Mouse (Mus musculus) MEL (cell line): ENCODE data around the gene Farp1. TPM values are rescaled to one million over a fixed set of nuclear protein-coding genes. Genes with fewer than 3 reads are reported as not detected.

Source experiments
- DNase-seq: peaks from one replicate; pipeline ENCODE4 v3.0.0; 2011; ENCODE audit warnings: low read depth, low spot score
- H3K27ac ChIP-seq: 2 replicates; pipeline ENCODE4 v1.5.1; 2012; ENCODE audit warnings: low read depth, mild to moderate bottlenecking, control low read depth, low read length, moderate library complexity; ENCODE audit not compliant: control insufficient read depth
- H3K27me3 ChIP-seq, 2 experiments: fragments of 150-350 bp in 1 of 2; sonication (generic) in 1 of 2; 2 replicates each; pipeline ENCODE4 v1.6.1; 2012; ENCODE audit warnings: low read length in 2 of 2, mild to moderate bottlenecking in 2 of 2, improper control_type of control experiment in 1 of 2, moderate library complexity in 1 of 2; ENCODE audit not compliant: insufficient read depth in 2 of 2, control insufficient read depth in 1 of 2
- H3K36me3 ChIP-seq, 2 experiments: 2 replicates each; pipeline ENCODE4 v1.6.1; 2012 to 2014; ENCODE audit warnings: low read length in 2 of 2, improper control_type of control experiment in 1 of 2, inconsistent platforms in 1 of 2, mild to moderate bottlenecking in 1 of 2; ENCODE audit not compliant: insufficient read depth in 2 of 2, control insufficient read depth in 1 of 2
- H3K4me1 ChIP-seq, 2 experiments: fragments of 150-350 bp in 1 of 2; sonication (generic) in 1 of 2; 2 replicates each; pipeline ENCODE4 v1.6.1; 2012; ENCODE audit warnings: low read length in 2 of 2, improper control_type of control experiment in 1 of 2, mild to moderate bottlenecking in 1 of 2; ENCODE audit not compliant: insufficient read depth in 2 of 2, control insufficient read depth in 1 of 2
- H3K4me3 ChIP-seq, 2 experiments: fragments of 150-350 bp in 1 of 2; sonication (generic) in 1 of 2; 2 replicates each; pipeline ENCODE4 v1.5.1; 2012; ENCODE audit warnings: low read depth in 2 of 2, low read length in 2 of 2, mild to moderate bottlenecking in 2 of 2, moderate library complexity in 2 of 2, control low read depth in 1 of 2, improper control_type of control experiment in 1 of 2; ENCODE audit not compliant: control insufficient read depth in 1 of 2, insufficient read depth in 1 of 2
- H3K79me2 ChIP-seq: 2 replicates; pipeline ENCODE4 v1.6.1; 2012; ENCODE audit warnings: mild to moderate bottlenecking, low read length, moderate library complexity; ENCODE audit not compliant: control insufficient read depth, poor library complexity, insufficient read depth
- H3K9ac ChIP-seq: 2 replicates; pipeline ENCODE4 v1.6.1; 2012; ENCODE audit warnings: low read depth, mild to moderate bottlenecking, control low read depth, low read length, moderate library complexity; ENCODE audit not compliant: control insufficient read depth, poor library complexity, severe bottlenecking
- H3K9me3 ChIP-seq: fragments of 150-350 bp; sonication (generic); replicated peaks from 2 replicates; pipeline ENCODE4 v1.6.1; 2012; ENCODE audit warnings: mild to moderate bottlenecking, low read length, improper control_type of control experiment, moderate library complexity; ENCODE audit not compliant: insufficient read depth
- BHLHE40 ChIP-seq: IDR thresholded peaks from 2 replicates; pipeline ENCODE4 v1.6.1; 2012; ENCODE audit warnings: low read depth, mild to moderate bottlenecking, inconsistent platforms, low read length, improper control_type of control experiment, borderline replicate concordance
- CHD1 ChIP-seq: IDR thresholded peaks from 2 replicates; pipeline ENCODE4 v1.6.1; 2012; ENCODE audit warnings: low read depth, mild to moderate bottlenecking, inconsistent platforms, low read length, improper control_type of control experiment
- CHD2 ChIP-seq: IDR thresholded peaks from 2 replicates; pipeline ENCODE4 v1.6.1; 2011; ENCODE audit warnings: low read length, improper control_type of control experiment
- CTCF ChIP-seq, 3 experiments: IDR thresholded peaks in 2 of 3; conservative IDR thresholded peaks in 1 of 3; 2 replicates each; pipeline ENCODE4 v1.5.1; 2011 to 2012; ENCODE audit warnings: low read length in 3 of 3, low read depth in 2 of 3, mild to moderate bottlenecking in 2 of 3, improper control_type of control experiment in 1 of 3, inconsistent platforms in 1 of 3, mixed read lengths in 1 of 3, moderate library complexity in 1 of 3; ENCODE audit not compliant: control insufficient read depth in 1 of 3, insufficient read depth in 1 of 3, poor library complexity in 1 of 3, severe bottlenecking in 1 of 3
- ELF1 ChIP-seq: IDR thresholded peaks from 2 replicates; pipeline ENCODE4 v1.6.1; 2014; ENCODE audit warnings: low read depth, mild to moderate bottlenecking, inconsistent platforms, low read length, improper control_type of control experiment, moderate library complexity
- GABPA ChIP-seq: IDR thresholded peaks from 2 replicates; pipeline ENCODE4 v1.6.1; 2012; ENCODE audit warnings: low read depth, mild to moderate bottlenecking, inconsistent platforms, low read length, improper control_type of control experiment, moderate library complexity
- GATA1 ChIP-seq: IDR thresholded peaks from 2 replicates; pipeline ENCODE4 v1.6.1; 2011; ENCODE audit warnings: low read depth, low read length, improper control_type of control experiment
- HCFC1 ChIP-seq: IDR thresholded peaks from 2 replicates; pipeline ENCODE4 v1.6.1; 2012; ENCODE audit warnings: low read depth, mild to moderate bottlenecking, inconsistent platforms, low read length, improper control_type of control experiment, moderate library complexity
- JUND ChIP-seq: IDR thresholded peaks from 2 replicates; pipeline ENCODE4 v1.6.1; 2011; ENCODE audit warnings: low read depth, mild to moderate bottlenecking, improper control_type of control experiment, low read length
- KAT2A ChIP-seq: conservative IDR thresholded peaks from 2 replicates; pipeline ENCODE4 v1.6.1; 2012; ENCODE audit warnings: low read depth, low read length, improper control_type of control experiment, inconsistent platforms
- MAZ ChIP-seq: IDR thresholded peaks from 2 replicates; pipeline ENCODE4 v1.6.1; 2012; ENCODE audit warnings: low read depth, mild to moderate bottlenecking, inconsistent platforms, low read length, improper control_type of control experiment
- MEF2A ChIP-seq: IDR thresholded peaks from 2 replicates; pipeline ENCODE4 v1.6.1; 2014; ENCODE audit warnings: low read depth, mild to moderate bottlenecking, inconsistent platforms, low read length, improper control_type of control experiment; ENCODE audit not compliant: poor library complexity, insufficient replicate concordance, severe bottlenecking; ENCODE audit errors: extremely low read depth
- MXI1 ChIP-seq: IDR thresholded peaks from 2 replicates; pipeline ENCODE4 v1.6.1; 2011; ENCODE audit warnings: mild to moderate bottlenecking, low read depth, low read length, improper control_type of control experiment
- MYB ChIP-seq: IDR thresholded peaks from 2 replicates; pipeline ENCODE4 v1.6.1; 2011; ENCODE audit warnings: mild to moderate bottlenecking, low read depth, low read length, improper control_type of control experiment
- NELFE ChIP-seq: IDR thresholded peaks from 2 replicates; pipeline ENCODE4 v1.6.1; 2011; ENCODE audit warnings: low read depth, low read length, improper control_type of control experiment
- NRF1 ChIP-seq: IDR thresholded peaks from 2 replicates; pipeline ENCODE4 v1.6.1; 2014; ENCODE audit warnings: low read depth, mild to moderate bottlenecking, inconsistent platforms, low read length, improper control_type of control experiment, moderate library complexity; ENCODE audit not compliant: poor library complexity, insufficient read depth, severe bottlenecking
- POLR2A ChIP-seq, 2 experiments: IDR thresholded peaks; 2 replicates each; pipeline ENCODE4 v1.6.1; 2011 to 2012; ENCODE audit warnings: low read length in 2 of 2, mild to moderate bottlenecking in 2 of 2, control low read depth in 1 of 2, improper control_type of control experiment in 1 of 2, low read depth in 1 of 2, moderate library complexity in 1 of 2; ENCODE audit not compliant: control insufficient read depth in 1 of 2, insufficient read depth in 1 of 2, poor library complexity in 1 of 2
- POLR2AphosphoS2 ChIP-seq: IDR thresholded peaks from 2 replicates; pipeline ENCODE4 v1.6.1; 2011; ENCODE audit warnings: low read length, improper control_type of control experiment
- SIN3A ChIP-seq: IDR thresholded peaks from 2 replicates; pipeline ENCODE4 v1.6.1; 2012; ENCODE audit warnings: low read length, improper control_type of control experiment, inconsistent platforms
- SMC3 ChIP-seq: IDR thresholded peaks from 2 replicates; pipeline ENCODE4 v1.6.1; 2011; ENCODE audit warnings: low read depth, low read length, improper control_type of control experiment
- TAL1 ChIP-seq: IDR thresholded peaks from 2 replicates; pipeline ENCODE4 v1.6.1; 2012; ENCODE audit warnings: mild to moderate bottlenecking, inconsistent platforms, low read length, moderate library complexity, mixed read lengths
- TBP ChIP-seq: IDR thresholded peaks from 2 replicates; pipeline ENCODE4 v1.8.0; 2011; ENCODE audit warnings: low read depth, low read length, improper control_type of control experiment
- TCF12 ChIP-seq: IDR thresholded peaks from 2 replicates; pipeline ENCODE4 v1.6.1; 2014; ENCODE audit warnings: low read depth, mild to moderate bottlenecking, inconsistent platforms, low read length, improper control_type of control experiment, moderate library complexity
- UBTF ChIP-seq: IDR thresholded peaks from 2 replicates; pipeline ENCODE4 v1.6.1; 2012; ENCODE audit warnings: low read depth, mild to moderate bottlenecking, inconsistent platforms, low read length, improper control_type of control experiment, moderate library complexity, borderline replicate concordance; ENCODE audit not compliant: insufficient read depth
- USF2 ChIP-seq, 2 experiments: IDR thresholded peaks; 2 replicates each; pipeline ENCODE4 v1.6.1; 2011 to 2012; ENCODE audit warnings: improper control_type of control experiment in 2 of 2, low read length in 2 of 2, borderline replicate concordance in 1 of 2, inconsistent platforms in 1 of 2, low read depth in 1 of 2, mild to moderate bottlenecking in 1 of 2; ENCODE audit not compliant: insufficient read depth in 1 of 2
- ZC3H11A ChIP-seq: IDR thresholded peaks from 2 replicates; pipeline ENCODE4 v1.6.1; 2012; ENCODE audit warnings: low read depth, mild to moderate bottlenecking, inconsistent platforms, low read length, improper control_type of control experiment
- ZKSCAN1 ChIP-seq: IDR thresholded peaks from 2 replicates; pipeline ENCODE4 v1.6.1; 2012; ENCODE audit warnings: low read depth, mild to moderate bottlenecking, inconsistent platforms, low read length, improper control_type of control experiment, moderate library complexity
- ZMIZ1 ChIP-seq: IDR thresholded peaks from 2 replicates; pipeline ENCODE4 v1.6.1; 2012; ENCODE audit warnings: low read depth, mild to moderate bottlenecking, inconsistent platforms, low read length, improper control_type of control experiment, moderate library complexity
- ZNF384 ChIP-seq: IDR thresholded peaks from 2 replicates; pipeline ENCODE4 v1.6.1; 2012; ENCODE audit warnings: low read depth, mild to moderate bottlenecking, inconsistent platforms, low read length, improper control_type of control experiment
- polyA plus RNA-seq, 2 experiments: library from polyadenylated mRNA; stranded (reverse) in 1 of 2; unstranded in 1 of 2; fragments of >175 nt in 1 of 2; fragments of >200 nt in 1 of 2; gene quantifications; 2 replicates each; pipeline versions ENCODE4 v1.2.1 to v1.2.4; 2012; ENCODE audit warnings: low replicate concordance in 2 of 2, low read depth in 1 of 2; ENCODE audit not compliant: insufficient read length in 2 of 2, insufficient read depth in 1 of 2, missing spikeins in 1 of 2
- total RNA-seq: library from RNA; depleted of rRNA; stranded (reverse); fragments of 300-350 nt; gene quantifications from 2 replicates; pipeline ENCODE4 v1.2.3, GENCODE M21; 2012

Farp1 gene
- total and polyA plus RNA-seq, 3 experiments, result 0.62 to 1.1 TPM; not detected in 1

- Histone ChIP-seq H3K79me2 (no peaks in the 10 kb centered on the region), H3K27me3 (no peaks in the 10 kb centered on the region), H3K9ac (no peak overlapping the region), H3K36me3 (no peaks in the 10 kb centered on the region; a peak in 1 of 4 replicates), H3K4me1 (no peaks in the 10 kb centered on the region), H3K27ac (no peak overlapping the region), H3K9me3 (no peaks in the 10 kb centered on the region), H3K4me3 (no peak overlapping the region)
- no peak for DNase-seq
- TF ChIP-seq MAZ, result no peak
- TF ChIP-seq CTCF (IDR thresholded peaks at IDR 0.05 in 2 of 3, conservative IDR thresholded peaks at IDR 0.05 in 1 of 3; ENCODE audit: control insufficient read depth in 1 of 3, insufficient read depth in 1 of 3, low read depth in 2 of 3, low read length in 3 of 3, poor library complexity in 1 of 3, severe bottlenecking in 1 of 3), result no peak
- no peak for TF ChIP-seq TCF12
- no peak for TF ChIP-seq GATA1
- no peak for TF ChIP-seq MEF2A
- no peak for TF ChIP-seq MYB
- no peak for TF ChIP-seq USF2 (IDR thresholded peaks at IDR 0.05; ENCODE audit: borderline replicate concordance in 1 of 2, insufficient read depth in 1 of 2, low read depth in 1 of 2, low read length in 2 of 2)
- TF ChIP-seq HCFC1, result no peak
- TF ChIP-seq GABPA, result no peak
- no peak for TF ChIP-seq TAL1
- TF ChIP-seq ZC3H11A, result no peak
- TF ChIP-seq MXI1, result no peak
- TF ChIP-seq ZNF384, result no peak
- TF ChIP-seq CHD2, result no peak
- no peak for TF ChIP-seq ZKSCAN1
- TF ChIP-seq POLR2A (IDR thresholded peaks at IDR 0.05; ENCODE audit: control insufficient read depth in 1 of 2, insufficient read depth in 1 of 2, low read depth in 1 of 2, low read length in 2 of 2, poor library complexity in 1 of 2), result no peak
- no peak for TF ChIP-seq JUND
- TF ChIP-seq SMC3, result no peak
- no peak for TF ChIP-seq ZMIZ1
Observed at GRCm38 (mm10) chr14:121280601-121281335, 245.8 kb downstream of the Farp1 start.

GRCm38 (mm10) chr14:121281336-121281710 is 246.3 kb downstream of the Farp1 start:
- Histone ChIP-seq H3K79me2 (no peaks in the 10 kb centered on the region), H3K27ac (no peak overlapping the region), H3K9me3 (no peaks in the 10 kb centered on the region), H3K36me3 (peaks cover 0 to 1% of the 10 kb centered on the region in 2 experiments; a peak in 2 of 4 replicates)
- TF ChIP-seq CHD2 (no peak), ZMIZ1 (no peak), GABPA (no peak), KAT2A (no peak), MYB (no peak), POLR2AphosphoS2 (no peak), SIN3A (no peak), ELF1 (no peak), SMC3 (no peak), NELFE (no peak), UBTF (no peak), MAZ (no peak), BHLHE40 (no peak), TBP (no peak), CHD1 (no peak), MXI1 (no peak), NRF1 (no peak)
- TF ChIP-seq, all 39 proteins: peak for 0
- Histone ChIP-seq H3K4me3 (no peak overlapping the region), H3K9ac (no peak overlapping the region), H3K4me1 (no peaks in the 10 kb centered on the region), H3K27me3 (no peaks in the 10 kb centered on the region)
- DNase-seq, result no peak
